Mouse (Mus musculus) midbrain, postnatal 0 days (tissue): ENCODE data around the gene Fcgrt. TPM values are rescaled to one million over a fixed set of nuclear protein-coding genes. Genes with fewer than 3 reads are reported as not detected.
"Not testable (repeated sequence)": the region's sequence is repeated elsewhere in the genome, so short reads cannot be mapped to it uniquely, and the experiment has no call there.

Experiments
- ATAC-seq: fragments of 200-750 bp; cut with Nextera tagmentation; 2 replicates; pipeline ENCODE4 v1.8.0; 2017; ENCODE audit warnings: moderate number of reproducible peaks, mild to moderate bottlenecking, moderate TSS enrichment, moderate library complexity; ENCODE audit not compliant: low FRiP score
- DNase-seq: peaks from one replicate; pipeline ENCODE4 v3.0.0-alpha.2; 2015; ENCODE audit warnings: low spot score
- H3K27ac ChIP-seq: fragments of 300-500 bp; sonication (generic); 2 replicates; pipeline ENCODE4 v1.5.1; 2014; ENCODE audit warnings: low read depth, mild to moderate bottlenecking, low read length, mixed read lengths
- H3K27me3 ChIP-seq: fragments of 300-500 bp; sonication (generic); 2 replicates; pipeline ENCODE4 v1.6.1; 2014; ENCODE audit warnings: low read length, control low read depth, mixed read lengths; ENCODE audit not compliant: insufficient read depth
- H3K36me3 ChIP-seq: fragments of 300-500 bp; sonication (generic); 2 replicates; pipeline ENCODE4 v1.6.1; 2014; ENCODE audit warnings: low read length, control low read depth, mixed read lengths; ENCODE audit not compliant: insufficient read depth
- H3K4me1 ChIP-seq: fragments of 300-500 bp; sonication (generic); 2 replicates; pipeline ENCODE4 v1.6.1; 2014; ENCODE audit warnings: mild to moderate bottlenecking, control low read depth, antibody characterized with exemption, low read length, mixed read lengths; ENCODE audit not compliant: insufficient read depth
- H3K4me2 ChIP-seq: fragments of 300-500 bp; sonication (generic); 2 replicates; pipeline ENCODE4 v1.6.1; 2014; ENCODE audit warnings: low read depth, mild to moderate bottlenecking, low read length, mixed read lengths; ENCODE audit not compliant: poor library complexity, severe bottlenecking
- H3K4me3 ChIP-seq: fragments of 300-500 bp; sonication (generic); 2 replicates; pipeline ENCODE4 v1.5.1; 2014; ENCODE audit warnings: low read depth, mild to moderate bottlenecking, low read length, moderate library complexity
- H3K9ac ChIP-seq: fragments of 300-500 bp; sonication (generic); replicated peaks from 2 replicates; pipeline ENCODE4 v1.6.1; 2014; ENCODE audit warnings: mild to moderate bottlenecking, low read length, moderate library complexity, mixed read lengths; ENCODE audit not compliant: poor library complexity, severe bottlenecking
- H3K9me3 ChIP-seq: fragments of 300-500 bp; sonication (generic); 2 replicates; pipeline ENCODE4 v1.6.1; 2016; ENCODE audit warnings: low read length, control low read depth
- CTCF ChIP-seq: IDR thresholded peaks from 2 replicates; pipeline ENCODE4 v1.5.1; 2016; ENCODE audit warnings: antibody characterized with exemption, mild to moderate bottlenecking
- WGBS: fragments of 180-500 bp; shearing (Covaris S2); extraction: QIAGEN DNeasy Blood & Tissue Kit; methylation state at CpG from one replicate; pipeline ENCODE4 v1.1.7; 2014; 5-methylcytosine and 5-hydroxymethylcytosine counted together
- polyA plus RNA-seq: library from polyadenylated mRNA; unstranded; fragments of >200 nt; fragmentation: Nextera tagmentation; extraction: Ambion mirVana; gene quantifications from 2 replicates; pipeline ENCODE4 v1.2.1, GENCODE M21; 2015
- total RNA-seq: library from RNA; depleted of rRNA; stranded (reverse); fragments of >200 nt; gene quantifications from 2 replicates; pipeline ENCODE4 v1.2.3, GENCODE M21; 2014

Gene Fcgrt
- total and polyA plus RNA-seq, 2 experiments from 2014 or later, result 30.5 to 36.4 TPM

DNA sequence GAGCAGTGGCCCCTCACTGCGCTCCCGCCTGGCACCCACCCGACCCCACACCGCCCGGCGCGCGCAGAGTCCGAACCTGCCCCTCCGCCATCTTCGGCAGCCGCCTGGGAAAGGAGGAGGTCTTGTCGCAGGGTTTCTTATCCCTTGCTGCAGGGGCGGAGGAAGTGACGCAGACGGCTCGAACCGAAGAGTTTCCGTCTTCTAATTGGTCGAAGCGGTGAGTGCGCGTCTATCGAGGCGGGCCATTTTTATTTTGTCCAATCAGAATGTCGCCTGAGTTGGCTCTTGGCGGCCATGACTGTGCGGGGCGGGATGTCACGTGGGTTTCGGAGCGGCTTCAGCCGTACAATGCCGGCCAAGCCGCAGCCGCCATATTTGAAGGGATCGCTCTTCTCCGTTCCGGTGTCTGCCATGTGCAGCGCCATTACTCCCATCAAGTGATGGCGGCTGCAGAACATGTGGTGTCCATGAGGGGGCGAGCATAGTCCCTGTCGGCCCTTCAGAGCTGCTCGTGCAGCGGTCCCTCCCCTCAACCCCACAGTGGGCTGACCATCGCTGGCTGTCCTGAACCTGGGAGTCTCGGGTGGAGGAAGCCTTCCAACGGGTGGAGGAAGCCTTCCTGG, 25.1 kb upstream of the Fcgrt start, which contains the start of gene Rpl13a:
Rpl13a (minus strand) TSS at position 138 of the 623 bp plus-strand sequence.
- Histone ChIP-seq H3K27me3 (no peaks in the 10 kb centered on the region), H3K4me1 (peaks cover 6% of the 10 kb centered on the region; the same call in 1 of the 2 replicates), H3K4me3 (peak within 1 kb of the TSS; percentile 90), H3K36me3 (peaks cover 16% of the 10 kb centered on the region), H3K9ac (peak within 1 kb of the TSS; percentile 97), H3K27ac (peak within 1 kb of the TSS; percentile 92), H3K9me3 (no peaks in the 10 kb centered on the region), H3K4me2 (peak within 1 kb of the TSS; percentile 93)
- DNase-seq, result peak; percentile 100
- TF ChIP-seq CTCF, result peak; percentile 89
- WGBS, result 0% methylated on average over 46 of the region's 48 CpGs
- peak; percentile 92 for ATAC-seq

DNA sequence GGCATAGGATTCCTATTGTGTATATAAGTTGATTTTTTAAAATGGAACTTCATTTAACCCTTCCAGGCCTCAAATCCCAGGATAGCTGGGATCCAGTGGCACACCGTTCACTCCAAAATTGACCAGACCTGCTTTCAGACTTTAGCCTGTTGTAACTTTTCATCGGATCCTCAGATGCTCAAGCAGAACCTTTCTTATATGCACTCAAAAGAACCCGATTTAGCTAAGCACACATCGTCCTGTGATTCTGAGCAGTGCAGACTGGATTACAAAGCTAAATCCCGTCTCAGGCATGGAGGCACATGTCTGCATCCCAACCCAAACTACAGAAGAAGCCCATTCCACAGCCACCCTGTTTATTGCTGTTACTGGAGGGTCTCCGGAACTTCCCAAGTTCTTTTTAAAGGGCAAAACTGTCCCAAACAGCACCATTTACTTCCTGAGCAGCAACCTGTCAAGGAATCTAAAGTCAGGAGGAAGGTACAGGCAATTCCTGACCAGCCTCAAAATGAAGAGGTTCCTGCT, 24.1 kb upstream of the Fcgrt start:
- H3K27ac ChIP-seq, result peak overlapping the region; percentile 89
- peaks cover 16% of the 10 kb centered on the region for H3K36me3 ChIP-seq
- H3K9me3 ChIP-seq, result no peaks in the 10 kb centered on the region
- H3K4me1 ChIP-seq, result peaks cover 9% of the 10 kb centered on the region; the same call in 1 of the 2 replicates
- TF ChIP-seq CTCF, result no peak
- WGBS, result 1% methylated on average over 6 of the region's 6 CpGs
- H3K9ac ChIP-seq, result peak overlapping the region; percentile 97
- no peaks in the 10 kb centered on the region for H3K27me3 ChIP-seq
- H3K4me2 ChIP-seq, result peak overlapping the region; percentile 93
- DNase-seq (no peak), ATAC-seq (no peak)
- H3K4me3 ChIP-seq, result peak overlapping the region; percentile 90

DNA sequence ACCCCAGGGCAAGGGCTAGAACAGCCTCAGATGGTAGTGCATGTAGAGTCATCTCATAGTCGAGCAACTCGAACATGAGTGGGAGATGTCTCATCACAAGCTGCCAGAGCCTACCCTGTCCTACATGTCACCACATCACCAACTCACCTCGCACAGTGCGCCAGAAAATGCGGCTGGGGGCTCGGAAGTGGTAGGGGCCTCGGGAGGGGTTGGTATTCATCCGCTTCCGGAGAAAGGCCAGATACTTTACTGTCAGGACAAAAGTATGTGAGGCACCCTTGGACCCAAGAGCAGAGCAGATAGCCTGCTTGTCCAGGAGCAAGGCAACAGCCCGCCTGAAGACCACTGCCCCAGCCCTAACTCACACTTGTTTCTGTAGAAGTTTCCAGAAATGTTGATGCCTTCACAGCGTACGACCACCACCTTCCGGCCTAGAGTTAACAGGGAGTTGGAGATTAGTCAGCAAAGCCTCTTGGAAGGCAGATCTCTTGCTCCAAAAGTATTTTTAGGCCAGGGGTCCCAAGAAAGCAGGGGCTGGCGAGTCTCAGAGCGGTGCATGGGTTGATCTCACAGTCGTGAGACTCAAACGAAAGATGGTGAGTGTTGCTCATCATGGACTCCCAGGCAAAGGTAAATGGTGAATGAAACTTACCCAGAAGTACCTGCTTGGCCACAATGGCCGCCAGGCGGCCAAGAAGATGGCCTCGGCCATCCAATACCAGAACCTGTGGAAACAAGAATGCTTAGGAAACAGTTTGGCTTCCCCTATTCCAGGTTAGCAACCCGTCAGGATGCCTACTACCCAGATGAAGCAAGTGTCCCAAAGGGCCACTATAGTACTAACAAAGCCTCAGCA, 23.4 kb upstream of the Fcgrt start:
- whole genome bisulfite sequencing, result 49% methylated on average over 21 of the region's 21 CpGs
- Histone ChIP-seq H3K4me3 (peak overlapping the region; percentile 90), H3K27ac (no peak overlapping the region), H3K4me2 (peak overlapping the region; percentile 93), H3K27me3 (no peaks in the 10 kb centered on the region), H3K36me3 (peaks cover 22% of the 10 kb centered on the region), H3K4me1 (peaks cover 9% of the 10 kb centered on the region), H3K9me3 (no peaks in the 10 kb centered on the region), H3K9ac (peak overlapping the region; percentile 97)
- ATAC-seq (no peak), DNase-seq (no peak)
- TF ChIP-seq CTCF, result peak; percentile 31; the same call in 1 of the 2 replicates

DNA sequence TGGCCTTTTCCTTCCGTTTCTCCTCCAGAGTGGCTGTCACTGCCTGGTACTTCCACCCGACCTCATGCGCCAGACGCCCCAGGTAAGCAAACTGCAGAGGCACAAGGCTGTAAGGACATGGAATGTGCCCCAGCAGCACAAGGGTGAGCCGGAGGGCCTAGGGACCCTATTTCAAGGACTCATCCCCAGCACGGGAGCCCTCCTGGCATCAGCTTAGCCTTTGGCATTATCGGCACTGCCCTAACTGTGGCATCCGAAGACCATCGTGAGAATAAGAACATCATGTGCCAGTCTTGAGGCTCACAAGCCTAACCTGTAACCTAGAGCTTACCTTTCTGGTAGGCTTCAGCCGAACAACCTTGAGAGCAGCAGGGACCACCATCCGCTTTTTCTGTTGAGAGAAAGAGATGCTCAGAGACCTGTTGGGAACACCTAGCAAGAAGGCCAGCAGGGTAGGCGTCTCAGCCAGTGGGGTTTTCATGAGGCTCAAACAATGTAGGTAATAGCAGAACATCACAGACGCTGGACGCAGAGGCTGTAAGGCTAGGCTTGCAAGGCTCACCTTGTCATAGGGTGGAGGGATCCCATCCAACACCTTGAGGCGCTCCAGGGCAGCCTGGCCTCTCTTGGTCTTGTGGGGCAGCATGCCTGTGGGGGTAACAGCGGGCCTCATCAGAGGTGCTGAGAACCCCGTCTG, 22.6 kb upstream of the Fcgrt start:
- H3K4me3 ChIP-seq, result no peak overlapping the region
- no peak overlapping the region for H3K4me2 ChIP-seq
- H3K27ac ChIP-seq, result no peak overlapping the region
- H3K9me3 ChIP-seq, result no peaks in the 10 kb centered on the region
- DNase-seq (no peak), ATAC-seq (no peak)
- 78% methylated on average over 17 of the region's 17 CpGs for WGBS
- peaks cover 9% of the 10 kb centered on the region for H3K4me1 ChIP-seq
- H3K27me3 ChIP-seq, result no peaks in the 10 kb centered on the region
- TF ChIP-seq CTCF, result no peak
- H3K36me3 ChIP-seq, result peaks cover 29% of the 10 kb centered on the region
- H3K9ac ChIP-seq, result peak overlapping the region; percentile 33; the same call in 1 of the 2 replicates

DNA sequence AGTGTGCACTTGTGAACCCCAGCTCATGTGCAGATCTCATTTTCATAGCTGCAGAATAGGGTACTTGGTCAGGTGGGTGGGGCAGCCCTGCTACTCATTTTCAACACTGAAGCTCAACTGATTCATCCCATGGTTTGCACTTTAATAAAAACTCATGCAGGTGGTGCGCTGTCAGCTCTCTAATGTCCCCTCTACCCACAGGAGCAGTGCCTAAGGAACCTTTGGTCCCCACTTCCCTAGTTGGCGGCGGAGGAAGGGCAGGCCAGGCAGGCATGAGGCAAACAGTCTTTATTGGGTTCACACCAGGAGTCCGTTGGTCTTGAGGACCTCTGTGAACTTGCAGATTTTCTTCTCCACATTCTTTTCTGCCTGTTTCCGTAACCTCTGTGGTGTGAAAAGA, 22.0 kb upstream of the Fcgrt start:
- not testable (repeated sequence) for H3K4me3 ChIP-seq, H3K4me1 ChIP-seq
- H3K27ac ChIP-seq, result peak overlapping the region; percentile 73; the same call in 1 of the 2 replicates

More for the DNA sequence above, 22.0 kb upstream of the Fcgrt start:
- not testable (repeated sequence) for H3K4me2 ChIP-seq, H3K9me3 ChIP-seq, DNase-seq, H3K27me3 ChIP-seq, H3K9ac ChIP-seq, ATAC-seq
- WGBS, result 61% methylated on average over 5 of the region's 5 CpGs
- H3K36me3 ChIP-seq, result peaks cover 36% of the 10 kb centered on the region
